Comparison of ENCODE assay signal across 8 mouse cellular contexts in the genomic region with DNA sequence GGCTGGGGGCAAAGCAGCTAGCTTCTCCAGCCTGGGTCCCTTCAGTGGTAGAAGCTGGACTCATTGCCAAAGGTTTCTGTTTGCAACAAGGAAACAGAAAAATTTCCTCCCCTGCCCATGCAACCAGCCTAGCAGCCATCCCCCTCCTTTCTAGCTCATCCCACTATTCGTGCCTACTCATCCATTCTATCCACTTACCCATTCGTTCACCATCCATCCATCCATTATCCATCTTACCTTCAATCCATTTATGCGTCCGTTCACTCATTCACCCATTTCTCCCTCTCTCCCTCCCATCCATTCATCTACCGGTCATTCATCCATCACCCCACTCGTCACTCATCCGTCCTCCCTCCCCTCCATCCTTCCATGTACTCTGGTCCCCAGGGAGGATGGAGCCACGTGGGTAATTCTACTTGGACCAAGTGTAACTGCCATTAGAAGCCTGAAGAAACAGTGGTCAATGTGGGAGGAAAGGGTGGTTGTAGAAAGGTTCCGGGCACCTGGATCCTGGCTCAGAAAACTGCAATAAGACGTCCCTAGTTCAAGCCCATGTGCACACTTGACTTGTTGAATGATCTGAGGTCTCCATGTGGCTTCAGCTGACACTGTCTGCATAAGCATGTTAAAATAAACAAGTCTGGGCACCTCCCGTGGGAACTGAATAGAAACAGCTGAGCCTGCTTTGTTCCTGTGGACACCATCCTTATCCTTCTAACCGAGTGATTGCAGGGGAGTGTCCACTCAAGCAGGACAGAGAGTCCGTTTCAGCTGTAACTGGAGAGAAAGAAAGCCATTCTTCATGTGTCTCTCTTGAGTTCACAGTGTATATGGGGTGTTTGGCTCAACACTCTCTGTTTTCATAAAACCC. TPM values are rescaled to one million over a fixed set of nuclear protein-coding genes. Genes with fewer than 3 reads are reported as not detected.
DNase-seq lines count a peak whose midpoint lies in the region; ATAC-seq and TF ChIP-seq lines count a peak whose summit lies in the region.

No protein-coding gene starts in this region.

- H3K27me3 ChIP-seq in testis, adult 2 months (ENCODE audit: control insufficient read depth, insufficient read depth, low read length) = no peaks in the 10 kb centered on the region
- H3K27me3 ChIP-seq in liver, embryonic 12.5 days (replicated peaks) = peaks cover 93% of the 10 kb centered on the region

- 0 out of 2 replicates have a peak overlapping the region, but pooled peaks have one; percentile 20 for H3K9ac ChIP-seq in liver, embryonic 12.5 days

- TF ChIP-seq POLR2A in testis, adult 2 months (IDR thresholded peaks at IDR 0.05; ENCODE audit: control insufficient read depth, low read depth, low read length) = no peak

- WGBS in liver, embryonic 12.5 days (ENCODE audit: insufficient replicate concordance) = 22% methylated on average over 13 of the region's 13 CpGs

- peak; percentile 24 to 26 for DNase-seq in cerebellum, adult 18-20 months
- no peak for DNase-seq in cerebellum, adult 11 months
- no peak for DNase-seq in testis, postnatal 10 days (ENCODE audit: low spot score)
- DNase-seq in spleen, postnatal 14 days (ENCODE audit: low spot score in 2 of 2) = no peak
- no peak for DNase-seq in thymus, postnatal 25 days

- no peaks in the 10 kb centered on the region for H3K9me3 ChIP-seq in liver, embryonic 12.5 days (replicated peaks)

- peak overlapping the region; percentile 68 for H3K27ac ChIP-seq in testis, adult 2 months (ENCODE audit: control insufficient read depth, insufficient read depth, low read depth, low read length)
- H3K27ac ChIP-seq in liver, embryonic 12.5 days = no peak overlapping the region

- peaks cover 22% of the 10 kb centered on the region for H3K4me1 ChIP-seq in testis, adult 2 months (ENCODE audit: control insufficient read depth, insufficient read depth, low read length)
- peaks cover 7% of the 10 kb centered on the region for H3K4me1 ChIP-seq in liver, embryonic 12.5 days

- no peaks in the 10 kb centered on the region for H3K36me3 ChIP-seq in testis, adult 2 months (ENCODE audit: control insufficient read depth, insufficient read depth, low read length)
- no peaks in the 10 kb centered on the region for H3K36me3 ChIP-seq in liver, embryonic 12.5 days

- peak overlapping the region; percentile 83 for H3K4me3 ChIP-seq in testis, adult 2 months (ENCODE audit: control insufficient read depth, low read depth, low read length)
- peak overlapping the region; percentile 53 for H3K4me3 ChIP-seq in liver, embryonic 12.5 days

- peak overlapping the region; percentile 73 for H3K4me2 ChIP-seq in liver, embryonic 12.5 days

- TF ChIP-seq CTCF in testis, adult 2 months (IDR thresholded peaks at IDR 0.05; ENCODE audit: control insufficient read depth, insufficient read depth, insufficient replicate concordance, low read depth, low read length) = no peak

- no peak for ATAC-seq in liver, embryonic 12.5 days
- no peak for ATAC-seq in megakaryocyte progenitor cell, adult 5-6 weeks (replicated peaks; ENCODE audit: poor library complexity)

RNA-seq across cellular contexts. Expression of a gene that starts 0.6 kb away (rescaled TPM):
- 151 and 166 TPM in 2 replicates for polyA plus RNA-seq in testis, adult 2 months (2012; rRNA removed)
- not detected in 2 replicates for polyA plus RNA-seq in liver, embryonic 12.5 days (2016; fragmentation: Nextera tagmentation; extraction: Ambion mirVana)
- not detected in 2 replicates for total RNA-seq in megakaryocyte progenitor cell, adult 5-6 weeks (2015)
- not detected in 2 replicates for total RNA-seq in megakaryocyte progenitor cell, adult 5-6 weeks (2017)

RNA-seq across cellular contexts. Expression of a gene that starts 10.2 kb away (rescaled TPM):
- 203 and 218 TPM in 2 replicates for polyA plus RNA-seq in testis, adult 2 months (2012; rRNA removed)
- 0.14 and 0.15 TPM in 2 replicates for polyA plus RNA-seq in liver, embryonic 12.5 days (2016; fragmentation: Nextera tagmentation; extraction: Ambion mirVana)
- total RNA-seq in megakaryocyte progenitor cell, adult 5-6 weeks (2015) = 1.8 and 2.1 TPM in 2 replicates
- 1.6 TPM in 2 replicates for total RNA-seq in megakaryocyte progenitor cell, adult 5-6 weeks (2017)

RNA-seq across cellular contexts. Expression of a gene that starts 19.1 kb away (rescaled TPM):
- 4.1 and 4.3 TPM in 2 replicates for polyA plus RNA-seq in testis, adult 2 months (2012; rRNA removed)
- polyA plus RNA-seq in liver, embryonic 12.5 days (2016; fragmentation: Nextera tagmentation; extraction: Ambion mirVana) = 0.13 TPM in 1 of 2 replicates, not detected in the other
- not detected in 2 replicates for total RNA-seq in megakaryocyte progenitor cell, adult 5-6 weeks (2015)
- total RNA-seq in megakaryocyte progenitor cell, adult 5-6 weeks (2017) = not detected in 2 replicates

RNA-seq across cellular contexts. Expression of a gene that starts 40.9 kb away (rescaled TPM):
- polyA plus RNA-seq in testis, adult 2 months (2012; rRNA removed) = 0.04 TPM in 1 of 2 replicates, not detected in the other
- polyA plus RNA-seq in liver, embryonic 12.5 days (2016; fragmentation: Nextera tagmentation; extraction: Ambion mirVana) = not detected in 2 replicates
- not detected in 2 replicates for total RNA-seq in megakaryocyte progenitor cell, adult 5-6 weeks (2015)
- total RNA-seq in megakaryocyte progenitor cell, adult 5-6 weeks (2017) = not detected in 2 replicates

Comparison
In these comparisons a context has a peak if more than half of its experiments do, and no peak if none do; other contexts are left out.
1. DNase-seq: peak in cerebellum, adult 18-20 months (2 of 2); none in cerebellum, adult 11 months (single experiment), testis, postnatal 10 days (single experiment), spleen, postnatal 14 days (0 of 2) and thymus, postnatal 25 days (single experiment).
2. RNA of a gene that starts 0.6 kb away (polyA plus RNA-seq): 151 to 166 TPM in testis, adult 2 months; not detected in liver, embryonic 12.5 days; every median in the first group is over 100 times any median in the second.
3. RNA of a gene that starts 10.2 kb away (polyA plus RNA-seq): 203 to 218 TPM in testis, adult 2 months; 0.14 to 0.15 TPM in liver, embryonic 12.5 days; every median in the first group is over 100 times any median in the second.